Mouse (Mus musculus): ENCODE results near the gene Plxna1. TPM values are rescaled to one million over a fixed set of nuclear protein-coding genes. Genes with fewer than 3 reads are reported as not detected.

The Plxna1 gene
- 12.7 and 24.3 TPM in 2 replicates for polyA plus RNA-seq (2012; rRNA removed)

- H3K36me3 ChIP-seq (ENCODE audit: control insufficient read depth, insufficient read depth, low read length) = no peaks in the 10 kb centered on the region
- no peak within 1 kb of the TSS for H3K27ac ChIP-seq (ENCODE audit: insufficient read depth, low read depth, low read length)
- H3K4me3 ChIP-seq (ENCODE audit: low read depth, low read length) = peak within 1 kb of the TSS; percentile 90
- WGBS = under 1% methylated on average over 107 of the region's 110 CpGs
- H3K4me1 ChIP-seq (ENCODE audit: control insufficient read depth, insufficient read depth, insufficient read length, low read length) = peaks cover 16% of the 10 kb centered on the region
- H3K27me3 ChIP-seq (ENCODE audit: control insufficient read depth, insufficient read depth, low read length) = 0 out of 2 replicates have a peak, but pooled peaks cover 5% of the 10 kb centered on the region
- peak; percentile 59 for TF ChIP-seq CTCF (IDR thresholded peaks at IDR 0.05; ENCODE audit: extremely low read depth, insufficient read length, insufficient replicate concordance, low read depth, low read length)
- TF ChIP-seq POLR2A (IDR thresholded peaks at IDR 0.05; ENCODE audit: low read depth, low read length) = peak; percentile 5; the same call in 1 of the 2 replicates
Observed at GRCm38 (mm10) chr6:89362281-89363106, at the start of gene Plxna1. Plxna1 (minus strand) TSS chr6:89362620.

- 85% methylated on average over 1 of the region's 1 CpGs for WGBS
- no peak for TF ChIP-seq CTCF (IDR thresholded peaks at IDR 0.05; ENCODE audit: extremely low read depth, insufficient read length, insufficient replicate concordance, low read depth, low read length)
- TF ChIP-seq POLR2A (IDR thresholded peaks at IDR 0.05; ENCODE audit: low read depth, low read length) = no peak
- H3K4me3 ChIP-seq (ENCODE audit: low read depth, low read length) = no peak overlapping the region
- no peaks in the 10 kb centered on the region for H3K27me3 ChIP-seq (ENCODE audit: control insufficient read depth, insufficient read depth, low read length)
- H3K36me3 ChIP-seq (ENCODE audit: control insufficient read depth, insufficient read depth, low read length) = no peaks in the 10 kb centered on the region
- peaks cover 19% of the 10 kb centered on the region; the same call in 1 of the 2 replicates for H3K4me1 ChIP-seq (ENCODE audit: control insufficient read depth, insufficient read depth, insufficient read length, low read length)
- no peak overlapping the region for H3K27ac ChIP-seq (ENCODE audit: insufficient read depth, low read depth, low read length)
Observed at GRCm38 (mm10) chr6:89409041-89409440, 46.6 kb upstream of the Plxna1 start.

GRCm38 (mm10) chr6:89408259-89408658 is 45.8 kb upstream of the Plxna1 start:
- WGBS = 82% methylated on average over 5 of the region's 5 CpGs
- H3K27ac ChIP-seq (ENCODE audit: insufficient read depth, low read depth, low read length) = no peak overlapping the region
- H3K27me3 ChIP-seq (ENCODE audit: control insufficient read depth, insufficient read depth, low read length) = no peaks in the 10 kb centered on the region
- H3K36me3 ChIP-seq (ENCODE audit: control insufficient read depth, insufficient read depth, low read length) = no peaks in the 10 kb centered on the region
- no peak overlapping the region for H3K4me3 ChIP-seq (ENCODE audit: low read depth, low read length)
- H3K4me1 ChIP-seq (ENCODE audit: control insufficient read depth, insufficient read depth, insufficient read length, low read length) = peaks cover 13% of the 10 kb centered on the region; the same call in 1 of the 2 replicates
- TF ChIP-seq POLR2A (IDR thresholded peaks at IDR 0.05; ENCODE audit: low read depth, low read length) = no peak
- TF ChIP-seq CTCF (IDR thresholded peaks at IDR 0.05; ENCODE audit: extremely low read depth, insufficient read length, insufficient replicate concordance, low read depth, low read length) = no peak

GRCm38 (mm10) chr6:89407247-89407889 is 44.9 kb upstream of the Plxna1 start:
- TF ChIP-seq POLR2A (IDR thresholded peaks at IDR 0.05; ENCODE audit: low read depth, low read length) = no peak
- no peak for TF ChIP-seq CTCF (IDR thresholded peaks at IDR 0.05; ENCODE audit: extremely low read depth, insufficient read length, insufficient replicate concordance, low read depth, low read length)
- Histone ChIP-seq H3K27me3 (ENCODE audit: control insufficient read depth, insufficient read depth, low read length) (no peaks in the 10 kb centered on the region), H3K36me3 (ENCODE audit: control insufficient read depth, insufficient read depth, low read length) (no peaks in the 10 kb centered on the region), H3K4me3 (ENCODE audit: low read depth, low read length) (no peak overlapping the region), H3K4me1 (ENCODE audit: control insufficient read depth, insufficient read depth, insufficient read length, low read length) (peaks cover 7% of the 10 kb centered on the region; the same call in 1 of the 2 replicates), H3K27ac (ENCODE audit: insufficient read depth, low read depth, low read length) (no peak overlapping the region)
- 79% methylated on average over 3 of the region's 3 CpGs for WGBS

- no peaks in the 10 kb centered on the region for H3K27me3 ChIP-seq (ENCODE audit: control insufficient read depth, insufficient read depth, low read length)
- H3K27ac ChIP-seq (ENCODE audit: insufficient read depth, low read depth, low read length) = no peak overlapping the region
- no peak for TF ChIP-seq POLR2A (IDR thresholded peaks at IDR 0.05; ENCODE audit: low read depth, low read length)
- no peak for TF ChIP-seq CTCF (IDR thresholded peaks at IDR 0.05; ENCODE audit: extremely low read depth, insufficient read length, insufficient replicate concordance, low read depth, low read length)
- H3K4me3 ChIP-seq (ENCODE audit: low read depth, low read length) = no peak overlapping the region
- no peaks in the 10 kb centered on the region for H3K36me3 ChIP-seq (ENCODE audit: control insufficient read depth, insufficient read depth, low read length)
- H3K4me1 ChIP-seq (ENCODE audit: control insufficient read depth, insufficient read depth, insufficient read length, low read length) = peaks cover 3% of the 10 kb centered on the region; the same call in 1 of the 2 replicates
- WGBS = 71% methylated on average over 2 of the region's 2 CpGs
Observed at GRCm38 (mm10) chr6:89404964-89405363, 42.5 kb upstream of the Plxna1 start.

GRCm38 (mm10) chr6:89403257-89404225 is 41.1 kb upstream of the Plxna1 start:
- peaks cover under 1% of the 10 kb centered on the region; the same call in 1 of the 2 replicates for H3K4me1 ChIP-seq (ENCODE audit: control insufficient read depth, insufficient read depth, insufficient read length, low read length)
- no peak for TF ChIP-seq CTCF (IDR thresholded peaks at IDR 0.05; ENCODE audit: extremely low read depth, insufficient read length, insufficient replicate concordance, low read depth, low read length)
- TF ChIP-seq POLR2A (IDR thresholded peaks at IDR 0.05; ENCODE audit: low read depth, low read length) = no peak
- H3K36me3 ChIP-seq (ENCODE audit: control insufficient read depth, insufficient read depth, low read length) = no peaks in the 10 kb centered on the region
- WGBS = 74% methylated on average over 2 of the region's 2 CpGs
- no peaks in the 10 kb centered on the region for H3K27me3 ChIP-seq (ENCODE audit: control insufficient read depth, insufficient read depth, low read length)
- H3K27ac ChIP-seq (ENCODE audit: insufficient read depth, low read depth, low read length) = no peak overlapping the region
- no peak overlapping the region for H3K4me3 ChIP-seq (ENCODE audit: low read depth, low read length)
